In genomic region chr8:96174996-96175395, GRCm38 (mm10) we compare ENCODE assay signal across 23 mouse cellular contexts.
DNase-seq lines count a peak whose midpoint lies in the region; ATAC-seq and TF ChIP-seq lines count a peak whose summit lies in the region.
"Had no signal": no experiment of that assay in that cellular context is flagged by ENCODE, and none has a peak within 500 bp of the region (broad histone marks: within the 10 kb centered on the region; RNA-seq: fewer than 3 reads in every experiment).

No protein-coding gene starts in this region.

- H3K4me3 ChIP-seq in forebrain, embryonic 12.5 days (replicated peaks) = no peak overlapping the region
- no peak overlapping the region for H3K4me3 ChIP-seq in hindbrain, embryonic 14.5 days (replicated peaks; ENCODE audit: low read length)
- no peak overlapping the region for H3K4me3 ChIP-seq in midbrain, postnatal 0 days (ENCODE audit: low read depth, low read length)
- H3K4me3 ChIP-seq in kidney, embryonic 15.5 days (replicated peaks) = no peak overlapping the region
- H3K4me3 ChIP-seq: embryonic facial prominence, embryonic 15.5 days; layer of hippocampus, adult 2 months; liver, embryonic 12.5 days; lung, embryonic 15.5 days; stomach, embryonic 15.5 days had no signal

- H3K9me3 ChIP-seq in forebrain, embryonic 12.5 days = no peaks in the 10 kb centered on the region
- peaks cover 5% of the 10 kb centered on the region; the same call in 1 of the 2 replicates for H3K9me3 ChIP-seq in hindbrain, embryonic 14.5 days (ENCODE audit: control insufficient read depth, low read length)
- 0 out of 2 replicates have a peak, but pooled peaks cover 5% of the 10 kb centered on the region for H3K9me3 ChIP-seq in midbrain, postnatal 0 days (ENCODE audit: low read length)
- H3K9me3 ChIP-seq in kidney, embryonic 15.5 days (replicated peaks) = no peaks in the 10 kb centered on the region
- H3K9me3 ChIP-seq: embryonic facial prominence, embryonic 15.5 days; liver, embryonic 12.5 days; lung, embryonic 15.5 days; stomach, embryonic 15.5 days had no signal

- H3K4me1 ChIP-seq in forebrain, embryonic 12.5 days = no peaks in the 10 kb centered on the region
- no peaks in the 10 kb centered on the region for H3K4me1 ChIP-seq in hindbrain, embryonic 14.5 days (replicated peaks; ENCODE audit: control insufficient read depth, insufficient read depth, low read length)
- no peaks in the 10 kb centered on the region for H3K4me1 ChIP-seq in midbrain, postnatal 0 days (ENCODE audit: insufficient read depth, low read length)
- no peaks in the 10 kb centered on the region for H3K4me1 ChIP-seq in kidney, embryonic 15.5 days
- H3K4me1 ChIP-seq: embryonic facial prominence, embryonic 15.5 days; liver, embryonic 12.5 days; lung, embryonic 15.5 days; stomach, embryonic 15.5 days had no signal

- 66% methylated on average over 5 of the region's 5 CpGs for WGBS in forebrain, embryonic 12.5 days
- WGBS in hindbrain, embryonic 14.5 days = 43% methylated on average over 5 of the region's 5 CpGs
- WGBS in midbrain, postnatal 0 days = 62% methylated on average over 5 of the region's 5 CpGs
- 61% methylated on average over 5 of the region's 5 CpGs for WGBS in kidney, embryonic 15.5 days

- TF ChIP-seq POLR2A in brain, embryonic 14.5 days (IDR thresholded peaks at IDR 0.05; ENCODE audit: borderline replicate concordance, extremely low read depth, insufficient read depth, insufficient read length, poor library complexity, severe bottlenecking) = no peak

- DNase-seq in brain, embryonic 14.5 days (ENCODE audit: low read depth) = peak; percentile 81
- peak; percentile 70 for DNase-seq in hindbrain, embryonic 14.5 days (ENCODE audit: low spot score)
- peak; percentile 66 for DNase-seq in midbrain, postnatal 0 days (ENCODE audit: low spot score)
- no peak for DNase-seq in retina, embryonic 14.5 days (ENCODE audit: low spot score)
- no peak for DNase-seq in ovary, postnatal 14 days (ENCODE audit: low spot score)
- DNase-seq: adrenal gland, postnatal 36 days; cerebellum, adult 9-10 months; gastrocnemius, postnatal 14 days; kidney, postnatal 10 days; right cerebral cortex, postnatal 14 days; thymus, adult 2 months had no signal

- no peak for TF ChIP-seq CTCF in brain, embryonic 14.5 days (IDR thresholded peaks at IDR 0.05; ENCODE audit: borderline replicate concordance, extremely low read depth, insufficient read depth, insufficient read length)
- no peak for TF ChIP-seq CTCF in midbrain, postnatal 0 days (IDR thresholded peaks at IDR 0.05)

- H3K4me2 ChIP-seq in forebrain, embryonic 12.5 days = no peak overlapping the region
- H3K4me2 ChIP-seq in hindbrain, embryonic 14.5 days (replicated peaks) = no peak overlapping the region
- no peak overlapping the region for H3K4me2 ChIP-seq in midbrain, postnatal 0 days (ENCODE audit: low read depth, low read length, poor library complexity, severe bottlenecking)
- no peak overlapping the region for H3K4me2 ChIP-seq in kidney, embryonic 15.5 days
- H3K4me2 ChIP-seq: embryonic facial prominence, embryonic 15.5 days; heart, embryonic 11.5 days; liver, embryonic 12.5 days; lung, embryonic 15.5 days; stomach, embryonic 15.5 days had no signal

- no peak overlapping the region for H3K9ac ChIP-seq in forebrain, embryonic 12.5 days
- H3K9ac ChIP-seq in hindbrain, embryonic 14.5 days = no peak overlapping the region
- H3K9ac ChIP-seq in midbrain, postnatal 0 days (replicated peaks; ENCODE audit: low read length, poor library complexity, severe bottlenecking) = no peak overlapping the region
- H3K9ac ChIP-seq in kidney, embryonic 15.5 days = no peak overlapping the region
- H3K9ac ChIP-seq: embryonic facial prominence, embryonic 15.5 days; liver, embryonic 12.5 days; lung, embryonic 15.5 days; stomach, embryonic 15.5 days had no signal

- no peak overlapping the region for H3K27ac ChIP-seq in forebrain, embryonic 12.5 days
- H3K27ac ChIP-seq in hindbrain, embryonic 14.5 days = no peak overlapping the region
- H3K27ac ChIP-seq in midbrain, postnatal 0 days (ENCODE audit: low read depth, low read length) = no peak overlapping the region
- no peak overlapping the region for H3K27ac ChIP-seq in kidney, embryonic 15.5 days
- H3K27ac ChIP-seq: embryonic facial prominence, embryonic 15.5 days; layer of hippocampus, adult 2 months; liver, embryonic 12.5 days; lung, embryonic 15.5 days; macrophage; stomach, embryonic 15.5 days had no signal

- no peaks in the 10 kb centered on the region for H3K36me3 ChIP-seq in forebrain, embryonic 12.5 days (replicated peaks)
- no peaks in the 10 kb centered on the region for H3K36me3 ChIP-seq in hindbrain, embryonic 14.5 days (replicated peaks; ENCODE audit: control insufficient read depth, insufficient read depth)
- H3K36me3 ChIP-seq in midbrain, postnatal 0 days (ENCODE audit: insufficient read depth, low read length) = no peaks in the 10 kb centered on the region
- H3K36me3 ChIP-seq in kidney, embryonic 15.5 days = no peaks in the 10 kb centered on the region
- H3K36me3 ChIP-seq: embryonic facial prominence, embryonic 15.5 days; G1E; liver, embryonic 12.5 days; lung, embryonic 15.5 days; stomach, embryonic 15.5 days had no signal

- no peaks in the 10 kb centered on the region for H3K27me3 ChIP-seq in forebrain, embryonic 12.5 days
- no peaks in the 10 kb centered on the region for H3K27me3 ChIP-seq in hindbrain, embryonic 14.5 days (ENCODE audit: control insufficient read depth, insufficient read depth, low read length)
- no peaks in the 10 kb centered on the region for H3K27me3 ChIP-seq in midbrain, postnatal 0 days (ENCODE audit: insufficient read depth, low read length)
- H3K27me3 ChIP-seq in kidney, embryonic 15.5 days = no peaks in the 10 kb centered on the region
- H3K27me3 ChIP-seq: embryonic facial prominence, embryonic 15.5 days; liver, embryonic 12.5 days; lung, embryonic 15.5 days; stomach, embryonic 15.5 days had no signal

- ATAC-seq in forebrain, embryonic 12.5 days (ENCODE audit: low FRiP score) = 0 out of 2 replicates have a peak, but pooled peaks have one; percentile 51
- peak; percentile 83; the same call in 1 of the 2 replicates for ATAC-seq in hindbrain, embryonic 14.5 days (ENCODE audit: low FRiP score)
- no peak for ATAC-seq in midbrain, postnatal 0 days (ENCODE audit: low FRiP score)
- ATAC-seq in kidney, embryonic 15.5 days (replicated peaks; ENCODE audit: low FRiP score) = no peak
- ATAC-seq: CD4-positive, CD25-positive, alpha-beta regulatory T cell, adult 4 months; intestine, postnatal 0 days; liver, embryonic 12.5 days had no signal

Comparison
In these comparisons a context has a peak if more than half of its experiments do, and no peak if none do; other contexts are left out.
1. DNase-seq: peak in brain, embryonic 14.5 days (single experiment), hindbrain, embryonic 14.5 days (single experiment) and midbrain, postnatal 0 days (single experiment); none in retina, embryonic 14.5 days (single experiment) and ovary, postnatal 14 days (single experiment).
2. ATAC-seq: peak in forebrain, embryonic 12.5 days (single experiment) and hindbrain, embryonic 14.5 days (single experiment); none in midbrain, postnatal 0 days (single experiment) and kidney, embryonic 15.5 days (single experiment).